Mouse (Mus musculus) gastrocnemius, adult 8-10 months (tissue): ENCODE data around the gene Sowaha. TPM values are rescaled to one million over a fixed set of nuclear protein-coding genes. Genes with fewer than 3 reads are reported as not detected.

Experiments used
- DNase-seq, 2 experiments: peaks; one replicate each; pipeline ENCODE4 v3.0.0; 2022; ENCODE audit warnings: low spot score in 2 of 2
- total RNA-seq, 4 experiments: library from RNA; stranded (reverse); gene quantifications; 2 replicates each; pipeline ENCODE4 v1.2.4; 2022

Sowaha gene
- total RNA-seq, 4 experiments from 2014 or later = 0.13 TPM; not detected in 3

DNA sequence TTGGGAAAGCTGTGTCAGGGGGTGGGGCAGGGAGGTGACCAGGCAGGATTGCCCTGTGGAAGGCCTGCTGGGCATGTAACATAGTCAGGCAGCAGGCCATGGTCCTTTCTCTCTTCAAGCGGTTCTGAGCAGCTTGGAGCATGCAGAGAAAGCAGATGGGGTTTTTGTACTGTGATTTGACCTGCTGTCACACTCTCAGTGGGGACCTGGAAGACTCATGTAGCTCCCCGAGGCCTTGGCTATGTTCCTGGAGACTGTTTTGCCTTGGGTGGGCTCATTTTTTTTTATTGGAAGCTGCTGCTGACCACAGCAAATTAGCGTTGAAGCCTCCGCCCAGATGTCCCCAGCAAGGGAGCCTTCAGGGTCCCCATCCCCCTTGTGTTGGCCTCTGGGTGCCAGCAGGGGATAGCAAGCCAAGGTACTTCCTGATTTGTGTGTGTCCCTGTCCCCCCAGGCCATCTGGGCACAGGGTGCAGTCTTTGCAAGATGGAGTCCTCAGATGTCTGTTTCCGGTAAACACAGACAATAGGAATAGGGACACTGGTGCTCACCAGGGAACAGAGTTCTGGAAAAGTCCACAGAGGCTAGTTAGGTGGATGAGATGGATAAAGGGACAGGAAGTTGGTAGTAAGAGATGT lies 25.1 kb upstream of the Sowaha start:
- no peak for DNase-seq

DNA sequence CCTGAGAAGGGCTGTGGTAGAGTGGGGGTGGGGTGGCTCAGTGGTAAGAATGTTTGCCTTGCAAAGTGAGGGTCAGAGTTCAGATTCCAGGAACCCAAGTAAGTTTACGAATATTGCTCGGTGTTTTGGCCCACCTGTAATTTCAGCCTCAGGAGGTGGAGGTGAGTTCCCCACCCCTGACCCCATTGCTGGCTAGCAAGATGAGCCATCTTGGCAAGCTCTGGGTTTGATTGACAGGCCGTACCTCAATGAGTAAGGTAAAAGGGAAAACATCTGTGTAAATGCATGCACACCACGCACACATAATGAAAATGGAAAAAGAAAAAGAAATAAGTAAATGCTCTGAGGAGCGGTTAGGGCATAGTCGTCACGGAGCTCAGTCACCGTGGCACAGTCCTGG lies 24.3 kb upstream of the Sowaha start:
- DNase-seq = no peak

GRCm38 (mm10) chr11:53503738-53504137 lies 23.7 kb upstream of the Sowaha start:
- no peak for DNase-seq

GRCm38 (mm10) chr11:53502039-53502765 lies 22.1 kb upstream of the Sowaha start:
- no peak for DNase-seq

- no peak for DNase-seq
Measured at GRCm38 (mm10) chr11:53500569-53500968, 20.5 kb upstream of the Sowaha start.

GRCm38 (mm10) chr11:53496946-53497345 lies 16.9 kb upstream of the Sowaha start:
- no peak for DNase-seq

DNA sequence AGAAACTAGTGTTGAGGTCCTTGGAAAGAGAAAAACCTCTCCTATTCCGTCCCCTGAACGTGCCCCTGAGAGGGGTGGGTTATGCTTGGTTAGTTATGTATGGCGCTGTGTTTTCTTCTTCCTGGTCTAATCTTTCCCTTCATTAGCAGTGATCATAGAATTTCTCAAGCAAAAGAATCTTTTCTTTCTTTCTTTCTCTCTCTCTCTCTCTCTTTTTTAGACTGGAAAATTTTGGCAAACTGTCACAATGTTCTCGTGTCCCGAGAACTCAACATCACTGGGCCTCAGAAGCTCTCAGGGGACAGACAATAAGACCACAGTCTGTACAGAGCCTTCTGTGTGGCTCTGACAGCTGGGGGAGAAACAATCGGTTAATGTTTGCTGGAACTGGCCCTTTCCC lies 15.3 kb upstream of the Sowaha start:
- no peak for DNase-seq

- no peak for DNase-seq
Measured at GRCm38 (mm10) chr11:53493243-53493955, 13.3 kb upstream of the Sowaha start.

DNA sequence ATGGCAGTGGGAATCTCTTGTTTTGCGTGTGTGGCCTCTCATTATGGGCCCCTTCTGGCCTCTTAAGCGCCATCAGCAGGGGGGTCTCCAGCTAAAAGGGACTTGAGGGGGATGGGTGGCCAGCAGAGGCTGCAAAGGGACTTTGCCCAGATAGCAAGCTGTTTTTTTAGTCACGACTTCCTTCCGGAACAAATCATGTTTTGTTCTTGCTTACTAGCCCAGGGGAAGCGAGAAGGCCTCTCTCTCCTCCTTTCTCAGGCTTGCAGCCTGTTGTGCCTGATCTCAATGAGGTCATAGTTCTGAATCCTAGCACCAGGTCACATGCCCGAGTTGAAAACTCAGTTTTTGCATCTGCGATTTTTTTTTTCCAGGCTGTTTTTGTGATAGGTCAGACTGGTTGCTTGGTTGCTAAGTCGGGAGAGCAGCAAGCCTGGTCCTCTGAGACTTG lies 11.9 kb upstream of the Sowaha start:
- no peak for DNase-seq

DNA sequence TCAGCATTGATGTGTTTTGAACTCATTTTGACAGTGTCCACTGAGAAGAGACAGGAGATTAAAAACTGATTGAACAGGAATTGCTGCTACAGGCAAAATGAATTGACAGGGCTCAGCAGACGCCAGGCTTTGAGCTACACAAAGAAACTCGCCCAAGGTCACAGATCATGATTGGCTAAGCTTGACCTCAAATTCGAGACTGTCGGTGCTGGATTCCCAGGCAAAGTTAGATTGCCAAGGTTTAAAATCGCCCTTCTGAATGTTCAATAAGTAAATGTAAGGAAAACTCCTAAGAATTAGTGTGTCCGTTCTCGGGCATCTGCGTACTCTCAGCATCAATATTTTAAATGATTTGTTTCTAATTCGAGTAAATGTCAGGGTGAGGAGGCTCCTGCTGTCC lies 9.3 kb upstream of the Sowaha start:
- no peak for DNase-seq

- no peak for DNase-seq
Measured at GRCm38 (mm10) chr11:53489007-53489406, 8.9 kb upstream of the Sowaha start.

GRCm38 (mm10) chr11:53486822-53487594 lies 6.9 kb upstream of the Sowaha start:
- DNase-seq = no peak

DNA sequence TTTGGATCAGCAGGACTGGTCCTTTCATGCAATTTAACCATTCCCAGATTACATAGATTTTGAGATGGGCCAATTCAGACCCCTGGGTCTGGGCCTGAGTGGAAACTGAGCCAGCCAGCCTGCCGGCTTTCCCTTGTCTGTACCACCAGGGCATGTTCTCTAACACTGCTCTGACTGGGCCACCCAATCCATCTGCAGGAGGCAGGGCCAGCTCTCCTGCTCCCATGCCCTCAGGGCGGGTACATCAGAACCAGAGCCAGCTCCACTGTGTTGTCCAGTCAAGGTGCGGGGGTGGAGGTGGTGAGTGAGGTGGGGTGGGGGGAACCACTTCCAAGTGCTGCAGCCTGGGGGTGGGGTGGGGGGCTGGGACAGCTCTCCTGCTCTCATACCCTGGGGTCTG lies 6.3 kb upstream of the Sowaha start:
- no peak for DNase-seq

DNA sequence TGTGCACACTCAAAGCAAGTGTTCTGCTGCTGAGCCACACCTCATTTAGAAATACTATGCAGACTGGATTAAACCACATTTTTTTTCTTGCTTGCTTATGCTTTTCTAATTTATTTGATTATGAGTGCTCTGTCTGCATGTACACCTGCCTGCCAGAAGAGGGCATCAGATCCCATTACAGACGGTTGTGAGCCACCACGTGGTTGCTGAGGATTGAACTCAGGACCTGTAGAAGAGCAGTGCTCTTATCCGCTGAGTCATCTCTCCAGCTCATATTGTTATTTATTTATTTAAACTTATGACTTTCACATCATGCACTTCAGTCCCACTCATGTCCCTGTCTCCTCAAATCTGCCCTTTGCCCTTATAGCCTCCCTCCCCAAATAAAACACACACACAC lies 5.6 kb upstream of the Sowaha start:
- no peak for DNase-seq

DNA sequence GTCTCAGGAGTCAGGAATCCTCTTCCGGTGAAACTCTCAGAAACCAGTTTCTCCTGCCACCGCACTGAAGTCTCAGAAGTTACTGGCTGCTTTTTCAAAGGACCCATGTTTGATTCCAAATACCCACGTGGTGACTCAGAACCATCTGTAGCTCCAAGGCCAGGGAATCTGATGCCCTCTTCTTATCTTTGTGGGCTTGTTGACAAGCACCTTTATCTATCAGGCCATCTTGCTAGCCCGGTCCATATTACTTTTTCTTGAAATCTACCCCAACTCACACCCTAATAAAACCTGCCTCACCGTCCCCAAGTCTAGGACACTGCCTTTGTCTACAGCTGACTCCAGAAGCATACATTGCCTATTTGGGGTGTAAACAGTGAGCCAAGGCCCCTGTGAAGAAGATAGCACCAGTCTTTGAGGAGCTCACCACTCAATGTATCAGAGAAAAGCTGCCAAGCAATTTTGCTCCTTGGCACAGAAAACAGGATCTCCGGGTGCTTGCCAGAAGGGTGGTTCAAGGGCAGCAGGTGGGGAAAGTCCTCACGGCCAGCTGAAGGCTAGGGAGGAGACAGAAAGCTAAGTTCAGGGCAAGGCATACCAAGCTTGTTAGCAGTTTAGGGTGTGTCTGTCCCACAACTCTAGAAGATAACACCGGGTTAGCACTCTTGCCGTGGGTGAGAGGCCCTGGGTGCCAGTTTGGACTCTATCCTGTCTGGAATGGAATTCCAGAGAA lies 3.3 kb upstream of the Sowaha start:
- no peak for DNase-seq

GRCm38 (mm10) chr11:53481088-53481730 lies 1.1 kb upstream of the Sowaha start:
- no peak for DNase-seq

GRCm38 (mm10) chr11:53479171-53479782 lies 797 bp downstream of the Sowaha start:
- no peak for DNase-seq

DNA sequence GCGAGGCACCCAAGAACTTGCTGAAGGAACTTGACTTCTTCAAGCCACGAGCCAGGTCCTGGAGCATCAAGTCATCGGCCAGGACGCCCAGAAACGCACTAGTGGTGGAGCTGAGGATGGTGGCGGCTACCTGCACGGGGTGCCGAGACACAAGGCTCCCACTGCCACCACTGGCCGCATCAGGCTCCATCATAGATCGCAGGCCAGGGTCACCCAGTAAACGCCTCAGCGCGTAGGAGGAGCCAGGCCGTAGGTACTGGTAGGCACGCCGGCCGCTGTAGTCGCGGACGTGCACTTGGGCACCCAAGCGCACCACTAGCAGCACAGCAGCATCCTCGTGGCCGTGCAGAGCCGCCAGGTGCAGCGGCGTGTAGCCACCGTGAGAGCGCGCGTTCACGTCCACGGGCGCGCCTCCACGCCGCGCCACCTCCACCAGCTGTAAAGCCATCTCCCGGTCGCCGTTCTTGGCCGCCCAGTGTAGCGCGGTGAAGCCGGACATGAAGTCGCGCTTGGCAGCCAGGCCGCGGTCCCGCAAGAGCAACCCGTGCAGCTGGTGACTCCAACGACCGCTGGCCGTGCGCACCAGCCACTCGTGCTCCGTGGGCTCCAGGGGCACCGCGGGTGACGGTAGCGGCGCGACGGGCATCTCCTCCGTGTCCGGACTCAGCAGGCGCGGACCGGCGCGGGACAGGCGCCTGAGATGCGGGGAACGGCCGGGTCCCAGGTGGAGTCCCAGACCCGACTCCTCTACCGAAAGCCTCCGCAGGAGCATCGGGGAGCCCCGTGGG lies 1.5 kb downstream of the Sowaha start:
- no peak for DNase-seq

- no peak for DNase-seq
Measured at GRCm38 (mm10) chr11:53477833-53478232, 2.2 kb downstream of the Sowaha start.
